Mouse (Mus musculus) 3134 (cell line): ENCODE data around the gene Nlrp4c.
"Not testable (repeated sequence)": the region's sequence is repeated elsewhere in the genome, so short reads cannot be mapped to it uniquely, and the experiment has no call there.

ENCODE experiments used
- DNase-seq: peaks from one replicate; pipeline ENCODE4 v3.0.0-alpha.2; 2011; ENCODE audit warnings: low spot score; ENCODE audit not compliant: insufficient read length; ENCODE audit errors: extremely low read depth

The Nlrp4c gene

GRCm38 (mm10) chr7:6044861-6045260, at the start of gene Nlrp4c:
TSS of gene Nlrp4c (plus strand) at chr7:6045161.
- DNase-seq = no peak

DNA sequence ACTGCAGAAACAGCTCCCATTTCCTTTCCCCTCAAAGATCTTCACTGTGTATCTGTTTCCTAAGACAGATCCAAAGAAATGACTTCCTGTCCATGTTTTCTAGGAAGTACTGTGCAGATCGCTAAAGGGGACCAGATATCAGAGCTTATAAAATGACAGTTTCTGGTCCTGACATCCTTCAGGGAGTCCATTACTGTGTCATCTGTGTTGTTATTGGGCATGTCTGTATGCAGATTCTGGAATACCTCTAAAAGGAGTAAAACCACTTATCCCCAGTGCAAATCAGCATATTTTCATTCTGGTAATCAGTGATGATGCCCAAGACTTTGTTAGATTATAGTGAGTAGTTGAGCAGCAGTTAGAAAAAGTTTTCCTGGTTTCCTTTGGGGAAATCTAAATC, 34.1 kb upstream of the Nlrp4c start, which contains the start of gene Vmn1r65:
Gene Vmn1r65, minus strand, starts transcription at position 101 of the 400 bp plus-strand sequence.
- DNase-seq = no peak

GRCm38 (mm10) chr7:6119501-6119900, 74.5 kb downstream of the Nlrp4c start:
- no peak for DNase-seq

- DNase-seq = not testable (repeated sequence)
Measured at GRCm38 (mm10) chr7:6120104-6120503, 75.1 kb downstream of the Nlrp4c start.

GRCm38 (mm10) chr7:6121128-6121527, 76.2 kb downstream of the Nlrp4c start:
- not testable (repeated sequence) for DNase-seq

DNA sequence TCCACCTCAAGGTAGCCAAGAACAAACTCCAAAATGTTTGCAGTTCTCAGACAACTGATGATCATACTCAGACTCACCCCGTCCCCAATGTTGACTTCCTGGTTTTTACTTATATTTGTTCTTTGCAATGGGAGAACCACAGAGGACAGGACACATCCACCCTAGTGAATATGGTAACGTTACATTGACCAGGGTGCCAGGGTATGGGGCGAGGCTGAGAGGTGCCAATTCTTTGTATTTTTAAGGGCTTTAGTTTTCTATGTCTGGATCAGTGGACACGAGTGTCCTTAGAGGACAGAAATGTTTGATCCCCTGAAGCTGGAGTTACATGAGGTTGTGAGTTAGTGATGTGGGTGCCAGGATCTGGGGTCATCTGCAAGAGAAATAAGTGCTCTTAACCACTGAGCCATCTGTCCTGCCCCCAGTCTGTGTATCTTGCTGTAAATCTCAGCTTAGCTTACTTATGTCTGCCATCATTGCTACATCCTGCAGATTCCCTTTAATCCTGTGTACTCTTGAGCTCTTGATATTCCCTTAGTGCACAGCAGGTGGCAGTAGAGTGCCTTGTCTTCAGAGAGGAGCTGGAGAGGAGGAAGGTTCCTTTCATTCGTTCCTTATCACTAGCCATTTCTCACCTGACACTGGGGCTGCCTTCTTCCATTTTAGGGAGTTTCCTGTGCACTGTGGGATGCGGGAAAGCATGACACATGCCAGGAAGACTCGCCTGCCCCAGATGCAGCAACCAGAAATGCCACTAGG, 81.9 kb downstream of the Nlrp4c start:
- DNase-seq = peak; percentile 44

- no peak for DNase-seq
Measured at GRCm38 (mm10) chr7:6130346-6130745, 85.4 kb downstream of the Nlrp4c start.

GRCm38 (mm10) chr7:6132646-6133045, 87.7 kb downstream of the Nlrp4c start:
- DNase-seq = no peak

GRCm38 (mm10) chr7:6136497-6136896, 91.5 kb downstream of the Nlrp4c start:
- DNase-seq = no peak

DNA sequence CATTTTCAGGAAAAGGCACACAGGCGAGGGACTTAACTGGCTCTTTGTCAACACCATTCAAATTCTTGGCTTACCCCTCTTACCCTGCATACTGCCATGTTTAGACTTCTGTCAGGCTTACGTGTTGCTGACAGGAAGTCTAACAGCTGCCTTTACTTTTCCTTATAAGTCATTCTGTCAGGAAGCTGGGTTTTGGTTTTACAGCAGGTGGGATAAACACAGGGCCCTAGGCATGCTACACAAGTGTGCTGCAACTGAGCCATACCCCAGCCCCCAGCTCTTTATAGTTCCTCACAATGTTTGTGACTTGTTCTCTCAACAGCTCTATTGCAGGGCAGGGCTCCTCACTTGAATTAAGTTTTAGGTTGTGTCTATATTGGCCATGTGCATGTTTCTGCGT, 94.3 kb downstream of the Nlrp4c start:
- no peak for DNase-seq

GRCm38 (mm10) chr7:6143991-6144531, 99.1 kb downstream of the Nlrp4c start:
- DNase-seq = no peak

DNA sequence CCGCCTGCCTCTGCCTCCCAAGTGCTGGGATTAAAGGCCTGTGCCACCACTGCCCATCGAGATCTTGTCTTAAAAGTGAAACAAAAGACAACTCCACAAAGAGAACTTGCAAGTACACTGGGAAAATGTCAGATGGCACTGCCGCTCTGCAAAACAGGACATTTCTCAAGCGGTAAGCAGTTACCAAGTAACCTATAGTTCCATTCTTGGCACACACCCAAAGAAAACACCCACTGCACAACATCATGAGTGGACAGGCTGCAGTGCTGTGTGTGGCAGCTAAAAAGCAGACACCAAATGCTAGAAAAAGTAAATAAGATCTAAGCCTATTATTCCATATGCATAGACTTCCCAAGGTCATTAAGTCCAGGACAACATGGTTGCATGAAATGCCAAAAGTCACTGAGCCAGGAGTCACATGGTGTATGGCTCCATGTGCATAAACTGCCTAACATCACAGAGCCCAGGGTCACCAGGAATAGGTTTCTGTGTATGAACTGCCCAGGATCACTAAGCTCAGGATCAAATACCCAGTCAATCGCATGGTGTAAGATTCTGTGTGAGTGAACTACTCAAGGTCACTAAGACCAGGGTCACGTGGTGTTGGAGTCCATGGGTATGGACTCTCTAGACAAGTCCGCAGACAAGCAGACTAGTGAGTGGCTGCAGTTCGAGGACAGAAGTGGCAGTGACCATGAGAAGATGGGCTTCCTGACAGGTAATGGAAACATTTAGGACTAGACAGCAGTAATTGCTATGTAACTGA, 100.6 kb downstream of the Nlrp4c start:
- no peak for DNase-seq

DNA sequence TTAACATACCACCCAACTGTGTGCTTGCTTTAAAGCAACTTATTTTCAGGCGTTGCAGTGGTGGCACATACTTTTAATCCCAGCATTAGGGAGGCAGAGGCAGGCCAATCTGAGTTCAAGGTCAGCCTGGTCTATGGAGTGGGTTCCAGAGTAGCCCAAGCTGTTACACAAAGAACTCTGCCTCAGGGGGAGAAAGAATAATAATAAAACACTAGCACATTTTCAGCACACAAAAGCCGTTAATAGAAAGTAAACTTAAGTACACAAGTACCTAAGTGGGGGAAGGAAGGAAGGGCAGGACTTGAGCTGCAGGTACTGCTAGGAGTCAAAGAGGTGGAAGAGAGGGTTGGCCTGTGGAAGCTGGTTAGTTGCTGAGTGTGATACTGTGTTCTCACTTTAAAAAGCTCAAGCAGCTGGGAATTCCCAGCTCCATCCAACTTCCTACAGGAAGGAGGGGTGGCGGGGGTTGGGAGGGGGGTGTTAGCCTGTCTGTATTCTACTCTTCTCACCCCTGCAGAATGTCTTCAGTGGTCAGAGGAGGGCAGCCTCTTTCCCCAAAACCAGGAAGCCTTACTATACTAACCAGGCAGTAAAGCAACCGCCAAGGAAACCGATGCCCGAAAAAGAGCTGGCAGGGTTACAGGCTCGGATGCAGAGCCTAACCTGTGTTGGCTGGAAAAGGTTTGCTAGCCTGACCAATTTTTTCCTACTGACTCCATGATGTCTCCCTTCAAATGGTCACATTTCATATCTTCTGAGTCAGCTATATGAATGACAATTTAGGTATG, 101.4 kb downstream of the Nlrp4c start:
- DNase-seq = no peak

- DNase-seq = no peak
Measured at GRCm38 (mm10) chr7:6146982-6147325, 102.0 kb downstream of the Nlrp4c start.

- DNase-seq = no peak
Measured at GRCm38 (mm10) chr7:6147688-6148087, 102.7 kb downstream of the Nlrp4c start.

DNA sequence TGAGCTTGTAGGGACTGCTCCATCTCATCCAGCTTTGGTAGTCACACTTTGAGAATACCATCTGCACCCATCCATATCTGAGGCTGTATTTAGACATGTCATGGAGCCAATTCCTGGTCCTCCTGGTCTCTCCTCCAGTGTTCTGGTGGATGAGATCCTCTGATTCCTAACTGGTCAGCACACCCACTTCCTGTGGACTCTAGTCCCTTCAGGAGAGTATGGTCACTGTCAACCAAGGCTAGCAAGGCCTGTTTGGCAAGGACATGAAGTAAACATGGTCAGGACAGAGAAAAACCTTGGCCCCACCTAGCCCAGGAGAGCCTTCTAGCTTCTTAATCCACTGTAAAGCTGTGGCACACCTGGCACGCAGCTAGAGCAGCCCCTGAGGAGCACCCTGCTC, 106.3 kb downstream of the Nlrp4c start:
- DNase-seq = no peak

DNA sequence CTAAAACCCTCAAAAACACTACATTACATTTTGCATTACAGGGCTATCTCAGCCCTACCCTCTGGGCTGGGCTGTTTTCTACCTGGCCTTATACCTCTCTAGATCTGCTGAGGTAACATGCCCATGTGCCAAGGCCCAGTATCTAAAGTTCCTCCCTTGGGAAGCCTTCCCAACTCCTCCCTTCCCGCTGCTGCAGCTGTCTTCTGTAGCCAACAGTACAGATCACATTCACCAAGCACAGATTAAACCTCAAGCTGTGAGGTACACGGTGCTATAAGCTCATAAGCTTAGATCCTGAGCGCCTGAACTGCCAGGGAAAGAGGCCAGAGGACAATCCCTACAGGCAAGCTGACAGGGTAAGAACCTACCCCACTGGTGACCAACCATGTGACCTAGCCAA, 107.1 kb downstream of the Nlrp4c start:
- DNase-seq = no peak

- no peak for DNase-seq
Measured at GRCm38 (mm10) chr7:6153131-6153530, 108.2 kb downstream of the Nlrp4c start.

DNA sequence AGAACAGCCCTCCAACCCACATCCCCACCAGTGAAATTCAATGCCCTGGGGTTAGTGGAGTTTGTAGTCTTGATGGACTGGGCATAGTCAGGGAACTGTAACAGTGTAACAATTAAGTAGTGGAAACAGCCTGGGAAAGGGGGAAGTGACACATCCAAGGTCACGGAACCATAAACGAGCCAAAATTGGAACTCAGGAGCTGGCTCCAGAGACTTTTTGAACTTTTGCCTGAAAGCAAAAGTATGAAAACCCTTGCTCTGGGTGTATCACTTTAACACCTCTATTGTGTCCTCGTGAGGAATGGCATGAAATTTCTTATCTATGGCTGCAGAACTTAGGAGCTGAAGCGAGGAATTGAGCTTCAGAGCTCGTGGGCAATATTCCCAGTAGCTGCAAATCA, 109.2 kb downstream of the Nlrp4c start:
- no peak for DNase-seq
